Mouse (Mus musculus) spleen, postnatal 10 days (tissue): ENCODE data around the gene Eya4.

Experiments
- DNase-seq, 2 experiments: peaks; one replicate each; pipeline ENCODE4 v3.0.0; 2021 to 2022; ENCODE audit warnings: low spot score in 2 of 2

The Eya4 gene

GRCm38 (mm10) chr10:23350011-23350911, at the start of gene Eya4:
Gene Eya4, minus strand, starts transcription at chr10:23350786.
- DNase-seq: no peak

- DNase-seq: no peak
Measured at GRCm38 (mm10) chr10:23395399-23395798, 44.8 kb upstream of the Eya4 start.

DNA sequence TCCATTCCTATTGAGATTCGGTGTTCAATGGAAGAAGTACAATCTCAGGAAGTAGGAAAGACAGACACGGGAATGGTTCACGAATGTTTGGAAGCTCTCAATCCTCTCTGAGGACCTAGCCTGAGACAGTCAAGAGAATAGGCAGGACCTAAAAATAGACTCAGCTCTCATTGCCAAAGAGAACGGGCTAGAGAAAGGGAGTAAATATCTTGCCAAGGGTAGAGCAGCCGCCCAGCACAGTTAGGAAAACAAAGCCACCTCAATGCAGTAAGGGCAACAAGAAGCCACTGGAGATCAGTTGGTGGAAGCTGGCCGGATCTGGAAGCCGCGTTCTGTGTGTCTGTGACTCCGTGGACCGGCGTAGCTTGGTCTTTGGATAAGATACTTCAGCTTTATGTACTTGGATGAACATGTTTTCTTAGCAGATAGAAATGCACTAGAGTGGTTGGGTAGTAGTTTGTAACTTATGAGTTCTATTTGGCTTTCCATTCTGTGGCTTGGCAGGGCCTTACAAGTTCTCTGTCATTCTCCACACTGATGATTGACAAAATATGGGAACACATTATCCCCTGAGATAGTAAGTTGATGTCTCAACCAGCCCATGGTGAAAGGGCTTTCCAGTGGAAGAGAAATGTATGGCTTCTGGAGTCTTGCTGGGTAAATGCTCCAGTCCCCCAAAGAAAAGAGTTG, 44.1 kb upstream of the Eya4 start:
- no peak for DNase-seq

DNA sequence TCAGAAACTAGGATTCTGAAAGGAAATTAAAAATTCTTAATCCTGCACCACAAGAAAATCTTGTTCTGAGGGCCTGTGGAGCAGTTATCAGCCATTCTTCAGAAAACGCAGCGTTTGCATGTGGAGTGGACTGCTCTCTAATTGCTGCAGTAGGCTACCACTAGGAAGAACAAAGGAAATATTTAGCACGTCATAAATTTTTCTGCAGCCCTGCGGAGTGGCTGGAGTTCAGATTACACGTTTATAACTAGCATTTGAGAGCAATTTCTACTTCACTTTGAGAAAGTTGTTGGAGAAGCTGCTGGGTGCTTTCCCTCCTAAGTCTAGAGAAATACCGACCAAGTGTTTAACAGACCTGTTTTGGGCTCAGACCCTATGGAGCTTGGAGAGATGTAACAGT, 43.6 kb upstream of the Eya4 start:
- DNase-seq: no peak

DNA sequence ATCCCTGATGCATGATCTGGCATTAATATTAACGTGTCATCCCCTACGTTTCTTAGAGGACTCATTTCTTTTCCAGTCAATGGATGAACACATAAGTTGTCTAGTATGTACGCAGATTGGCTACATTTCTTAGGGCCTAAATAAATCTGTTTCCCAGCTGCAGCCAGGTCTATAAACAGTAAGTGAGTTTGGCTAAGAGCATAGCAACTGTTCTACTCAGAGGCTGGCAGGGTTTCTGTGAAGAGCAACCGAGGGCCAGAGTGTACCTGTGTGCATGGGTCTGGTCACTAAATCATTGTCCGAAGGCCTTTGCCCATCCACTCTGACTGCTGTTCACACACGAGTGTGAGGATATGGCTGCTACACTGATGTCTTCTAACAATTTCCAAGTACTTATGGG, 13.3 kb upstream of the Eya4 start:
- no peak for DNase-seq

- DNase-seq: no peak
Measured at GRCm38 (mm10) chr10:23349392-23350010, 1.1 kb downstream of the Eya4 start.

DNA sequence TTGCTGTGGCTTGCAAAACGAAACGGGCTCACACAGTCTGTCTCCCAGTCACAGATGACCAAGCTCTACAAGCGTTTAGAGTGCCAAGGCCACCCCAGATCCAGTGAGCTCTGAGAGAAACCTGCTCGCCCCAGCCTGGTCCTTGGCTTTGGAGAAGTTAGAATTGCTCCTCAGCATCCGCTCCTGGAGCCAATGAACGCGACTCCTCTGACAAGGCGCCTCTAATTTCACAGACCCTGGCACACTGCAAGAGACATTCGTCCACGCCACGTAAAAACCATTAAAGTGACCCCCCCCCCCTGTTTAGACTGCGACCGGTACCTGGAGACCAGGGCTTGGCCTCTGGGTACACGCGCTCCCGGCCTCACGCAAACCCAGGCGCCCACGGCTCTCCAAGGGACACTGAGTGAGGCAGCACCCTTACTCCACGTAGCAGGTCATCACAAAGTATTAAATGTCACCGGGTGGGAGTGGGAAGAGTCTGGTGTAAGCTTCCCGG, 1.6 kb downstream of the Eya4 start:
- no peak for DNase-seq

- DNase-seq: no peak
Measured at GRCm38 (mm10) chr10:23348101-23348892, 2.3 kb downstream of the Eya4 start.

DNA sequence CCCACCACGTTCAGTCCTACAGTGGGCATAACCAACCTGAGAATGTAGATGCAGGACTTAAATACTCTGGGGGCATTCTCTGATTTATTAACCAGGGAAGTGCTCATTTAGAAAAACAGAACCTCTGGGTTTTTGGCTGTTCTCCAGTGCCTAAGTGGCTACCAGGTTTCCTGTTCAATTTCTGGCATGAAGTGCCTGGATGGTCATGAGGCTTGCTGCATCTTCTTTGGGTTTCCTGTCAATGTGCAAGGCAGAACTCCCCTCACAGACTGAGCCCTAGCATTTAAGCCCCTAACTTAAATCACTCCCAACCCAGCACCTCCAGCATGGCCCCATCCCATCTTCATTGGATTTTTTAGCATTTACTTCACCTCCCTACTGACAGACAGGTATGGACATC, 13.3 kb downstream of the Eya4 start:
- DNase-seq: no peak

DNA sequence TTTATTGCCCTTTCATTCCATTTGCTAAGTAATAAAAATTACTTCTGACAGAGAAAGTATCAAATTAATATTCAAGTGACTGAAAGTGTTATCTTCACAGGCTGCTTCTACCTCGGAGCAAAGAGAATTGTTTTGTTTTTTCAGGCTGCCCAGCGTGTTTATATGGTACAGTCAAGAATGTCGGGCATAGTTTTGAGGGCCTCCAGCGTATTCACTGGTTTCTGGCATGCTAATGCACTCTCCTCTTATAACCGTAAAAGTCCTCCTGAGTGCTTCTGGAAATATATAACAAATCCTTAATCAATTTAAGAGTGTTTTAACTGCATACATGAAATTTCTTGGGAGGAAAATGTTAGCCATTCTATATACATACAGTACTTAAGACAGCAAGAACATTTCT, 17.8 kb downstream of the Eya4 start:
- DNase-seq: no peak

GRCm38 (mm10) chr10:23327651-23328050, 22.9 kb downstream of the Eya4 start:
- no peak for DNase-seq

GRCm38 (mm10) chr10:23322275-23322674, 28.3 kb downstream of the Eya4 start:
- DNase-seq: no peak

DNA sequence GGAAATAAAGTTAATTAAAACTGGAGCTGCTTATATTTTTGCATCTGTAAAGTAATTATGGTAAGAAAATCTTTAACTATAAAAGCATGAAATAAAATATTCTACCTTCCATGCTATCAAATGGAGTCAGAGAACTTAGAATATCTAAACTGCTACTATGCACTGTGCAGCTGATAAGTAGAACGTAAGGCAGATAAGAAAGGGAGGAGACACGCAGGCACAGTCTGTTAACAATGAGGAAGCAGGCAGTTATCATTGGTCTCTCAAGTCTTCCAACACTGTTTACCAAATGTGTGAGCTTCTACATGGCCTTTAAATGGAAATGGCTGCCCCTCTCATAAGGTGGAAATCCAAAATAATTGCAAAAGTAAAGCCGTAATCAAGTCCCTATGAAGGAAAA, 55.0 kb downstream of the Eya4 start:
- DNase-seq: no peak

GRCm38 (mm10) chr10:23292495-23292894, 58.1 kb downstream of the Eya4 start:
- no peak for DNase-seq

GRCm38 (mm10) chr10:23277371-23277770, 73.2 kb downstream of the Eya4 start:
- no peak for DNase-seq

DNA sequence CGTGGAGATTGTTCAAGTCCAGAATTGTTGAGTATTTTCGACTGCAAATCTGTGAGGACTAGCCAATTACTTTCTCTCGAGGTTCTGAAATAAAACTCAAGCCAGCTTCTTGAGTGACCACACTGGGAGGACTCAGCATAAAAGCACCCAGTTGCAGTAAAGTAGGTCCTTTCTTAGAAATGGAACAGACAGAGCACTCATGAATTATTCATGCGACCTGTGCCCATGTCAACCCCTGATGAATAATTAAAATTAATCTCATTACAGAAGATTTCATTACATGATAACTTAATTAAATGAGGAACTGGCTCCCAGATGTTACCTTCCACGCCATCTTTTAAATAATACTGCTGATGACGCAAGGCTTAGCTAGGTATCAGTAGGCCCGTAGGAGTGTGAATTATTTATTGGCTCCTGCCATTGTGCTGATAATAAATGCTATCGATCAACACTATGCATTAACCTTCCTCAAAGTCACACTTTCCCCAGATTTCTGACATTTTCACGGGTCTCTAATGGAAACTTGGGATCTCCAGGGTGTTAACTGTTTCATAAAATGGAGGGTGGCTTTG, 79.5 kb downstream of the Eya4 start:
- DNase-seq: no peak

DNA sequence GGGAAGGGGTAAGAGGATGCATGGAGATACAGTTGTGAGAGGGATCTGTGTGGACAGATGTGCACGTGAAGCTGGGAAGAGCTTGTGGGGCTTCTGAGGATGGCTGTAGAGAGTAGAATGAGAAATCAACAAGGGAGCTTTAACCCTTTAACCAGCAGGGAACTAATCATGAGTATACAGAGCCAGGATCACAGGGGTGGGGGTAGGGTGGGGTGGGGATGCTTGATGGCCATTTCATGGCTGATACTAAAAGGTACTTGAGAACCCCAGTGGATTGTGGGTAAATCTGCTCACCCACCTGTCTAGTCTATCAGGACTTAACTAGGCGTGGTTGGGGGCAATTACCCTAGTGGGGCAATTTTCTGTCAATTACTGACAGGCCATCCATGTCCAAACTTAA, 80.1 kb downstream of the Eya4 start:
- DNase-seq: no peak

DNA sequence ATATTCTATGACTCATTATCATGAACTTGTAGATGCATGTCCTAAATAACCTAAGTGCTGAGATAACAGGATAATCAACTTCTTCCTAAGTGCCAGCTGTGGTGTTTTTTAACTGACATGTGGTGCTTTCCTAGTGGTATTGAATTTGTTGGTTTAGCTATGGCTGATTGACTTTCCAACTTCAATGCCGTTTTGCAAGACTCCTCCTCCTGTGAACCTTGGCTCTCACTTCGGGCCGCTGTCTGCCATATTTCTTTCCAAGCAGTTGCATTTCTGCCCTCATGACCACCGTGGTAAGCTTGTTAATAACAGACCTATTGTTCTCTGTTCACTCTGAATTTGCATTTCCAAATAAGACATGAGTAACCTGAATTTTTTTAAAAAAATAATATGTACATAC, 98.4 kb downstream of the Eya4 start:
- DNase-seq: no peak

DNA sequence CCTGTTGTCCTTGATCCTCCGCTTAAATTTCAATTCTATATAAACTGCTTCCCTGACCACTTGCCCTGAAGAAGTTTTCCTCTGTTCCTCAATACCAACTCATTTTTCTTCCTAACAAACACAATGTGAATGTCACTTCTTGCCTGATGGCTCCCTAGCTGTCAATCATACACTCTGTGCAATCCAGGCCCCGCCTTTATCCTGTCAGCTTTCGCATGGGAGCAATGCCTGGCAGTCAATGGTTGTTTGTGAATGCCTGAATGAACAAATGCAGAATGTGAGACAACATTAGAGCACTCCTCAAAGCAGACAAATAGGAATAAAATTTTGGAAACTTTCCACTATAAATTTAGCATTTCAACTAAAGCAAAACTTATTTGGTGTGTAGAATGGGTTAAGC, 104.1 kb downstream of the Eya4 start:
- DNase-seq: no peak

GRCm38 (mm10) chr10:23236918-23237317, 113.7 kb downstream of the Eya4 start:
- DNase-seq: no peak

GRCm38 (mm10) chr10:23235405-23235804, 115.2 kb downstream of the Eya4 start:
- no peak for DNase-seq
